Mouse (Mus musculus): ENCODE data around the gene Sgms1. TPM values are rescaled to one million over a fixed set of nuclear protein-coding genes. Genes with fewer than 3 reads are reported as not detected.
A peak's percentile ranks its signal among the peaks of the same experiment; 100 is the strongest.

Gene Sgms1
- polyA plus RNA-seq, 1 experiment from 2014 or later: 41.5 TPM

DNA sequence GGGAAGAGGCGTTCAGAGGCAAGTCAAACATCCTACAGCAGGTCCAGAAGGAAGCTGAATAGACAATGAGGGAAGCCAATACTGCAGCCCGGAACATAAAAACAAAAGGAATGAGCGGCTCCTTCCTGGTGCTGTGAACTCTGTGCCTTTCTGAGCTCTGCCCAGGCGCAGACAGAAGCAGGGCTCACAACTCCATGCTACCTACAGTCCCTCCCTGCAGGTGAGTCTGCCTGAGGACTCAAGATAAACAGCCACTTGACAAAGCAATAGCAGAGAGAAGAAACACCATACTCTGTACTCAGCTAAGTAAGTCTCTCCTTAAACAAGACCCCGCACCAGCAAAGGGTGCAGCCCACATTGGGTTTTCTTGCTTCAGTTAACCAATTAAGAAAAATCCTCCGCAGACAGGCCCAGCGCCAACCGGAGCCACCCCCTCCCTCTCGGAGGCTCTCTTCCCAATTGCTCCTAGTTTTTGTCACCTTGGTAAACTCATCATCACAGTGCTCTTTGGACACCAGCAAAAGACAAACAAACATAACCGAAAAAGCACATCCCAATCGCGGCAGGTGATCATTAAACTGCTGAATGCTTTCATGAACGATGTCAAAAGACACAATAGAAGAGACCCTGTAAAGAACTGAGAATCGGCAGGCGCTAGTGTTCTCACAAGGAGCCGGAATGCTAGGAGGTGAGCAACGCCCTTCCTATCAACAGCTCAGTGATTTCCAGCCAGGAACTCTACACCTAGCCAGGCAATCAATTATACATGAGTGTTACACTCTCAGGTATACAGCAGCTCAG is 45.4 kb downstream of the Sgms1 start:
- DNase-seq (ENCODE audit: low spot score): no peak
- Histone ChIP-seq H3K27me3 (ENCODE audit: insufficient read depth, poor library complexity, severe bottlenecking) (no peaks in the 10 kb centered on the region), H3K4me3 (peak overlapping the region; percentile 40), H3K27ac (peak overlapping the region; percentile 80), H3K36me3 (peaks cover 5% of the 10 kb centered on the region; the same call in 1 of the 2 replicates), H3K9me3 (no peaks in the 10 kb centered on the region), H3K4me1 (peaks cover 94% of the 10 kb centered on the region)
- 8% methylated on average over 17 of the region's 17 CpGs for WGBS

- no peaks in the 10 kb centered on the region for H3K36me3 ChIP-seq
- no peaks in the 10 kb centered on the region for H3K27me3 ChIP-seq (ENCODE audit: insufficient read depth, poor library complexity, severe bottlenecking)
- WGBS: 8% methylated on average over 5 of the region's 5 CpGs
- H3K27ac ChIP-seq: peak overlapping the region; percentile 89
- H3K4me1 ChIP-seq: peaks cover 87% of the 10 kb centered on the region
- H3K9me3 ChIP-seq: no peaks in the 10 kb centered on the region
- no peak overlapping the region; the same call in 1 of the 2 replicates for H3K4me3 ChIP-seq
- peak; percentile 85 for DNase-seq (ENCODE audit: low spot score)
These were observed 47.1 kb downstream of the Sgms1 start for GRCm38 (mm10) chr19:32342436-32342835.

- peaks cover 75% of the 10 kb centered on the region for H3K4me1 ChIP-seq
- H3K27ac ChIP-seq: peak overlapping the region; percentile 89; the same call in 1 of the 2 replicates
- DNase-seq (ENCODE audit: low spot score): no peak
- H3K27me3 ChIP-seq (ENCODE audit: insufficient read depth, poor library complexity, severe bottlenecking): no peaks in the 10 kb centered on the region
- no peaks in the 10 kb centered on the region for H3K36me3 ChIP-seq
- no peaks in the 10 kb centered on the region for H3K9me3 ChIP-seq
- no peak overlapping the region for H3K4me3 ChIP-seq
- 40% methylated on average over 2 of the region's 2 CpGs for WGBS
These were observed 48.4 kb downstream of the Sgms1 start for GRCm38 (mm10) chr19:32341091-32341490.

DNA sequence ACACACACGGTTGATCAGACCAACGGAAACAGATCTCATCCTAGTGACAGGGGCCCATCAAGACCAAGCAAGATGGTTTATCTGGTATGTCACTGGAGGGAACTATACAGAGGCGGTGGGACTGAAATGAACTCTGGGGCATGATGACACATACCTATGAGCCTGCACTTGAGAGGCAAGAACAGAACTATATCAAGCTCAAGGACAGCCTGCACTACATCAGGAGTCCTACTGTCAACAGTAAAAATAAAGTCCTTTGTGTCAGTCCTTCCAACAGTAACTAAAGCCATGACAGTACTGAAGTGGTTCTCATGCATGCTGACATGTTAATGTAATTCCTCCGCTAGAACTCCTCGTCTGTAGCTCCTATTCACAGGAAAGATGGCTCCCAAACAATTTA is 49.3 kb downstream of the Sgms1 start:
- H3K36me3 ChIP-seq: no peaks in the 10 kb centered on the region
- WGBS: 44% methylated on average over 5 of the region's 5 CpGs
- H3K4me3 ChIP-seq: no peak overlapping the region
- no peaks in the 10 kb centered on the region for H3K9me3 ChIP-seq
- H3K27me3 ChIP-seq (ENCODE audit: insufficient read depth, poor library complexity, severe bottlenecking): no peaks in the 10 kb centered on the region
- peak overlapping the region; percentile 89; the same call in 1 of the 2 replicates for H3K27ac ChIP-seq
- peaks cover 70% of the 10 kb centered on the region for H3K4me1 ChIP-seq
- DNase-seq (ENCODE audit: low spot score): no peak

DNA sequence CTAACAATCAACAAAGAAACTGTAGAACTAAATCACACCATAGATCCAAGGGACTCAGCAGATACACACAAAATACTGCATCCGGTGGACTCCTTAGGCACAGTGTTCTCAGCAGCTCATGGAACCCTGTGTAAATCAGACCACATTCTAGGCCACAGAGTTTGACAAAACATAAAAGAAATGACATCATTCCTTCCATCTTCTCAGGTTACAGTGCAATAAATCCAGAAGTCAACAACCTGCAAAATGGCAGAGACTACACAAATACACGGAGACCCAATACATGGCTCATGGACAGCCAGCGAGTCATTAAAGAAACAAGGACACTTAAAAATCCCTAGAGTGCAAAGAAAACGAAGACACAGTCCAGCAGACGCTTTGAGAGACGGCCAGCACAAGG is 51.8 kb downstream of the Sgms1 start:
- WGBS: 56% methylated on average over 6 of the region's 6 CpGs
- H3K36me3 ChIP-seq: no peaks in the 10 kb centered on the region
- no peak for DNase-seq (ENCODE audit: low spot score)
- H3K4me3 ChIP-seq: no peak overlapping the region
- H3K4me1 ChIP-seq: peaks cover 51% of the 10 kb centered on the region
- peak overlapping the region; percentile 56 for H3K27ac ChIP-seq
- no peaks in the 10 kb centered on the region for H3K9me3 ChIP-seq
- no peaks in the 10 kb centered on the region for H3K27me3 ChIP-seq (ENCODE audit: insufficient read depth, poor library complexity, severe bottlenecking)

GRCm38 (mm10) chr19:32334751-32335150 is 54.8 kb downstream of the Sgms1 start:
- no peaks in the 10 kb centered on the region for H3K27me3 ChIP-seq (ENCODE audit: insufficient read depth, poor library complexity, severe bottlenecking)
- H3K4me1 ChIP-seq: peaks cover 35% of the 10 kb centered on the region
- no peak overlapping the region for H3K4me3 ChIP-seq
- no peak for DNase-seq (ENCODE audit: low spot score)
- 85% methylated on average over 2 of the region's 2 CpGs for WGBS
- no peaks in the 10 kb centered on the region for H3K36me3 ChIP-seq
- H3K9me3 ChIP-seq: no peaks in the 10 kb centered on the region
- H3K27ac ChIP-seq: no peak overlapping the region

- Histone ChIP-seq H3K4me1 (peaks cover 41% of the 10 kb centered on the region), H3K27me3 (ENCODE audit: insufficient read depth, poor library complexity, severe bottlenecking) (no peaks in the 10 kb centered on the region), H3K9me3 (no peaks in the 10 kb centered on the region), H3K27ac (no peak overlapping the region), H3K4me3 (no peak overlapping the region), H3K36me3 (no peaks in the 10 kb centered on the region)
- DNase-seq (ENCODE audit: low spot score): no peak
- 59% methylated on average over 4 of the region's 4 CpGs for WGBS
These were observed 56.0 kb downstream of the Sgms1 start for GRCm38 (mm10) chr19:32333544-32333943.

DNA sequence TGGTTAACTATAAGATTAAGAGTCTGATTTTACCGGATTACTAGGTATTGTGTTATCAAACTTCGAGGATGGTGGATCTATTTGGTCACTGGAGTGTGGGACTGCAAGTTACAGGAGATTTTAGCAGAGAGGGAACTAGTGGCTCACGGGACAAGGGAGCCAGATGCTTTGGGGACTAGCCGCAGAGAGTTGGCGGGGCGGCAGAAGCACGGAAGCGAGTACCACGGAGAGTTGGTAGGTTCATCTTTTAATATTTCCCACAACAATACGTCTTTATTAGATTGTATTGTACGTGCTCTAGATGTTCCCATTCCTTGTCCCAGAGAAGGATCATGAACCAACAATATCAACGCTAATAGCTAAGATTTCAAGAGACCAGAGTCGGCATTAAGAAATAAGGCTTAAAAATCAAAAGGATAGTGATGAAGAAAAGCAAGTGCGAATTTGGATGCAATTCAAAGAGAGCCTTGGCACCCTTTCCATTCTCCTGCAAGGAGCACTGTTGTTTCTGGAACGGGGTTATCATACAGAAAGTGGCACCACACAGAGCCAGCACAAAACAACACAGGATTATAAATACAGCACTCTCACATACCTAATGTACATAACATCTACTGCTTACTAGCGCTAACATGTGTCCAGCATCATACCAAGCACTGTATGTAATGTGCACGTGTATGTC is 56.6 kb downstream of the Sgms1 start:
- H3K27me3 ChIP-seq (ENCODE audit: insufficient read depth, poor library complexity, severe bottlenecking): no peaks in the 10 kb centered on the region
- WGBS: 92% methylated on average over 17 of the region's 17 CpGs
- H3K36me3 ChIP-seq: no peaks in the 10 kb centered on the region
- DNase-seq (ENCODE audit: low spot score): no peak
- H3K9me3 ChIP-seq: no peaks in the 10 kb centered on the region
- H3K4me1 ChIP-seq: peaks cover 45% of the 10 kb centered on the region
- no peak overlapping the region for H3K27ac ChIP-seq
- H3K4me3 ChIP-seq: no peak overlapping the region

GRCm38 (mm10) chr19:32330231-32330630 is 59.3 kb downstream of the Sgms1 start:
- Histone ChIP-seq H3K4me3 (no peak overlapping the region), H3K36me3 (no peaks in the 10 kb centered on the region), H3K9me3 (no peaks in the 10 kb centered on the region), H3K4me1 (peaks cover 53% of the 10 kb centered on the region), H3K27me3 (ENCODE audit: insufficient read depth, poor library complexity, severe bottlenecking) (no peaks in the 10 kb centered on the region), H3K27ac (no peak overlapping the region)
- no peak for DNase-seq (ENCODE audit: low spot score)
- WGBS: 71% methylated on average over 3 of the region's 3 CpGs

DNA sequence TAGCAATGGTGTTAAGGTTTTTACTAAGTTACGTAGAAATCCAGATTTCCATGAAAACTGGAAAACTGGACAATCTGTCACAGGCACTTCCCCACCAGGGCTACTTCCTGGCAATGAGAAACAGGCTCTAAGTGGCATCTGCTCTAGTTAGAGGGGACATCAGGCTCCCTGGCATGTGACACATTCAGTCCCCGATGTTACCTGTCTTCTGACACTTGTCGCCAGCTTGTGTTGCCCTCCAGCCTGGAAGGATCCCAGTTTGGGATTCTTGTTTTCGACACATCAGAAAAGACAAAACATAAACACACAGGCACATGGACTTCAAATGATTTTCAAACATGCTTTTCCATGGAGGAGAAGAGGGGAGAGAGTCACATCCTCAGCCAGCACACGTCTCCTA is 60.0 kb downstream of the Sgms1 start:
- WGBS: 79% methylated on average over 5 of the region's 5 CpGs
- DNase-seq (ENCODE audit: low spot score): no peak
- Histone ChIP-seq H3K27ac (no peak overlapping the region), H3K36me3 (no peaks in the 10 kb centered on the region), H3K4me1 (peaks cover 59% of the 10 kb centered on the region), H3K27me3 (ENCODE audit: insufficient read depth, poor library complexity, severe bottlenecking) (no peaks in the 10 kb centered on the region), H3K9me3 (no peaks in the 10 kb centered on the region), H3K4me3 (no peak overlapping the region)

- Histone ChIP-seq H3K4me1 (peaks cover 53% of the 10 kb centered on the region), H3K9me3 (no peaks in the 10 kb centered on the region), H3K27me3 (ENCODE audit: insufficient read depth, poor library complexity, severe bottlenecking) (no peaks in the 10 kb centered on the region), H3K27ac (no peak overlapping the region), H3K36me3 (no peaks in the 10 kb centered on the region), H3K4me3 (no peak overlapping the region)
- DNase-seq (ENCODE audit: low spot score): no peak
- WGBS: 32% methylated on average over 2 of the region's 2 CpGs
These were observed 61.3 kb downstream of the Sgms1 start for GRCm38 (mm10) chr19:32328089-32328828.

DNA sequence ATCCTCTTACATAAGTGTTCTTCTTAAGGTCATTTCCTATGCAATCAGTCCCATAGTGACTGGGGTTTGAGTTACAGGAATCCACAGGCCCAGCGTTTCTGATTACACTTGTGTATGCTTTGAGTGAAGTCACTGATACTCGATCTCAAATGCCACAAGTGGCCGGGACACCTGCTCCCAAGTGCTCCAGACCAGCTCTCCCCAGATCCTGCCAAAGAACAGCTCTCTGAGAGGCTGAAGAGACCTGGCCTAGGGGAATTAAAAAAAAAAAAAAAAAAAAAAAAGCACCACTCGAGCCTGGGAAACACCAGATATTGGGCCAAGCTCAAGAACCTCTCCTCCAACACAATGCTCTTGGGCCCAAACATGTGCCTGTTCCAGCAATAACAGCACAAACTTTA is 62.9 kb downstream of the Sgms1 start:
- Histone ChIP-seq H3K36me3 (no peaks in the 10 kb centered on the region), H3K27ac (peak overlapping the region; percentile 47), H3K27me3 (ENCODE audit: insufficient read depth, poor library complexity, severe bottlenecking) (no peaks in the 10 kb centered on the region), H3K9me3 (no peaks in the 10 kb centered on the region), H3K4me1 (peaks cover 63% of the 10 kb centered on the region), H3K4me3 (no peak overlapping the region)
- 18% methylated on average over 4 of the region's 4 CpGs for WGBS
- DNase-seq (ENCODE audit: low spot score): no peak

DNA sequence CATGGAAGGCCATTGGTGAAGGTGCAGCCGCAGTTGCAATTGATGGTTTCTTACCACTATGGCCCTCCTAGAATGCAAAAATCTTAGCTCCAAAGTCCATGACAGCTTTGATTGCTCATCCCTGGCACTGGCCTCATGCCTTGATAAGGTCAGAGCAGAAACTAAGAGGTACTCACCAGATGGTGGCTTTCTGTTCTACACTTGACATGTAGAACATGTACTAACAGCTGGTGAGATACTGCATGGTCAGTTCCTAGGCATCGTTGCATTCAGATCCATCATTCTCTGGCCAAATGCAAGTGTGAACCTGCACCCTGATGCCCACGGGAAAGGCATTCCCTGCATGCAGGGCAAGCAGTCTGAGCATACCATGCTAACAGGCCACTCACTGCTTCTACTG is 63.4 kb downstream of the Sgms1 start:
- peaks cover 63% of the 10 kb centered on the region for H3K4me1 ChIP-seq

More for the DNA sequence above, 63.4 kb downstream of the Sgms1 start:
- Histone ChIP-seq H3K27ac (peak overlapping the region; percentile 29; the same call in 1 of the 2 replicates), H3K36me3 (no peaks in the 10 kb centered on the region), H3K4me3 (no peak overlapping the region), H3K27me3 (ENCODE audit: insufficient read depth, poor library complexity, severe bottlenecking) (no peaks in the 10 kb centered on the region), H3K9me3 (no peaks in the 10 kb centered on the region)
- WGBS: 69% methylated on average over 3 of the region's 3 CpGs
- DNase-seq (ENCODE audit: low spot score): no peak
